Mouse (Mus musculus) bone marrow, adult 2 months (tissue): ENCODE measurements around the gene Syt14.

Experiments
- CTCF ChIP-seq: fragments of 200-500 bp; IDR thresholded peaks from 2 replicates; pipeline ENCODE4 v1.5.1; 2011; ENCODE audit warnings: low read length, control low read depth; ENCODE audit not compliant: control insufficient read depth, insufficient read depth
- POLR2A ChIP-seq: fragments of 200-500 bp; IDR thresholded peaks from 2 replicates; pipeline ENCODE4 v1.6.1; 2011; ENCODE audit warnings: low read depth, mild to moderate bottlenecking, control low read depth, low read length, borderline replicate concordance; ENCODE audit not compliant: control insufficient read depth

GRCm38 (mm10) chr1:192901516-192901915 lies 134.1 kb downstream of the Syt14 start:
- TF ChIP-seq CTCF (no peak), POLR2A (no peak)
